Mouse (Mus musculus) spleen, adult 2 months (tissue): ENCODE measurements around the gene Fbxo3.
"Not testable (repeated sequence)": the region's sequence is repeated elsewhere in the genome, so short reads cannot be mapped to it uniquely, and the experiment has no call there.

Experiments used
- CTCF ChIP-seq: fragments of 200-500 bp; IDR thresholded peaks from 2 replicates; pipeline ENCODE4 v1.5.1; 2011; ENCODE audit warnings: mild to moderate bottlenecking, inconsistent platforms; ENCODE audit not compliant: insufficient read depth, insufficient read length, insufficient replicate concordance; ENCODE audit errors: extremely low read depth
- POLR2A ChIP-seq: fragments of 200-500 bp; IDR thresholded peaks from 2 replicates; pipeline ENCODE4 v1.6.1; 2011; ENCODE audit warnings: low read depth, low read length, inconsistent platforms

GRCm38 (mm10) chr2:104008853-104009252 is 18.7 kb upstream of the Fbxo3 start:
- not testable (repeated sequence) for TF ChIP-seq CTCF, POLR2A
